8 mouse cellular contexts compared by ENCODE assay signal in genomic region chr12:29368107-29368819, GRCm38 (mm10).
A peak's percentile ranks its signal among the peaks of the same experiment; 100 is the strongest.
DNase-seq lines count a peak whose midpoint lies in the region; ATAC-seq and TF ChIP-seq lines count a peak whose summit lies in the region.

No protein-coding gene starts in this region.

- TF ChIP-seq CTCF in layer of hippocampus, adult 2 months (conservative IDR thresholded peaks at IDR 0.05) = no peak

- peak overlapping the region; percentile 45 for H3K9ac ChIP-seq in forebrain, embryonic 15.5 days (replicated peaks)
- H3K9ac ChIP-seq in midbrain, embryonic 13.5 days (replicated peaks) = peak overlapping the region; percentile 47

- peak overlapping the region; percentile 24 for H3K4me3 ChIP-seq in forebrain, embryonic 15.5 days
- peak overlapping the region; percentile 53 for H3K4me3 ChIP-seq in layer of hippocampus, adult 2 months
- peak overlapping the region; percentile 19 for H3K4me3 ChIP-seq in midbrain, embryonic 13.5 days (replicated peaks)

- H3K9me3 ChIP-seq in forebrain, embryonic 15.5 days = no peaks in the 10 kb centered on the region
- no peaks in the 10 kb centered on the region for H3K9me3 ChIP-seq in midbrain, embryonic 13.5 days

- ATAC-seq in cerebellum, adult (ENCODE audit: insufficient number of reproducible peaks, low FRiP score, low TSS enrichment) = peak; percentile 80
- peak; percentile 93 for ATAC-seq in forebrain, embryonic 15.5 days (replicated peaks)
- peak; percentile 92 for ATAC-seq in midbrain, embryonic 13.5 days

- peak; percentile 82 for DNase-seq in MN1 (ENCODE audit: low spot score)
- DNase-seq in heart, postnatal 36 days = peak; percentile 15 to 22
- DNase-seq in layer of hippocampus, adult 2 months (ENCODE audit: low spot score in 2 of 2) = peak; percentile 38 to 44
- DNase-seq in telencephalon, adult 2 months (ENCODE audit: low read depth, low spot score) = peak; percentile 76
- DNase-seq in spleen, adult 12 weeks (ENCODE audit: low spot score) = no peak

- intact Hi-C loops in heart, postnatal 36 days (cut with DNase I) = loop anchor here (2.0 kb wide), 1 partner anchor 19 kb away; no protein-coding TSS in a partner anchor

- H3K4me1 ChIP-seq in forebrain, embryonic 15.5 days = peaks cover 23% of the 10 kb centered on the region
- peaks cover 40% of the 10 kb centered on the region for H3K4me1 ChIP-seq in midbrain, embryonic 13.5 days (replicated peaks)

- no peaks in the 10 kb centered on the region for H3K36me3 ChIP-seq in forebrain, embryonic 15.5 days
- H3K36me3 ChIP-seq in midbrain, embryonic 13.5 days = no peaks in the 10 kb centered on the region

- peak overlapping the region; percentile 47 for H3K4me2 ChIP-seq in forebrain, embryonic 15.5 days (replicated peaks)
- peak overlapping the region; percentile 51 for H3K4me2 ChIP-seq in midbrain, embryonic 13.5 days (replicated peaks)

- WGBS in forebrain, embryonic 15.5 days = 2% methylated on average over 19 of the region's 19 CpGs
- 2% methylated on average over 19 of the region's 19 CpGs for WGBS in midbrain, embryonic 13.5 days

- H3K27ac ChIP-seq in forebrain, embryonic 15.5 days (replicated peaks) = peak overlapping the region; percentile 90
- H3K27ac ChIP-seq in layer of hippocampus, adult 2 months = peak overlapping the region; percentile 95
- peak overlapping the region; percentile 95 for H3K27ac ChIP-seq in midbrain, embryonic 13.5 days

- no peaks in the 10 kb centered on the region for H3K27me3 ChIP-seq in forebrain, embryonic 15.5 days
- no peaks in the 10 kb centered on the region for H3K27me3 ChIP-seq in midbrain, embryonic 13.5 days
